Mouse (Mus musculus) thymus, postnatal 14 days (tissue): ENCODE results near the gene Filip1.

ENCODE experiments used
- DNase-seq: peaks from one replicate; pipeline ENCODE4 v3.0.0; 2021

Filip1 gene

DNA sequence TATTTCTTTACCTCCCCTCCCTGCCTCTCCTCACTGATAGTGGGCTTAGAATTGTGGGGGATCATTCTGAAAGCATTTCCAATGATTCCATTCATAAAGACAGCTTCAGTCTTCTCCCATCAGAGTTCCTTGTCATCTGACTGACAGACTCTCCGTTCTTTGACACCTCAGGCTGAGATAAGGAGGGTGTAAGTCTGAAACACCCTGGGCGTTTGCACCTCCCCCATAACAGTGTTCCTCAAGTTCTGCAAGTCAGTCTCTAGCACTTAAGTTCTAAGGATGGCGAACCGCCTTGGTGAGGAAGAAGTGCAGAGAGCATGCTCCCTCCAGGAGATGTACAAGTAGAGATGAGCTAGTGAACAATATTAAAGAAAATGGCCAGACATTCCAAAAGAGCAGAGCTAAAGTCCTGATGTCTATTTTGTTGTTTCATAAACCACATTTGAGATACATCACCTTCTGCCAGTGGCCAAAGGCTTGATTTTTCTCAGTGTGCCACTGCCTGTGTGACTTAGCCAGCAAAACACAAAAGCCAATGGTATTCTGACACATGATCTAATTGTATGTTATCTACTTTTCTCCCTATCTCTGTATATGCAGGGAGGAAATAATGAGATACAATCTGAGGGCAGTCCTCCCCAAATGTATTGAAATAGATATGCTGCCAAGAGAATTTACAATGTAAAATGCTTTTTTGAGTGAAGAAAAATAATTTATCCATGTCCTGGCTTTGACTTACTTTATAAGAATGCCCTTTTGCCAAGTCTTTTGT lies 118.6 kb downstream of the Filip1 start:
- no peak for DNase-seq

DNA sequence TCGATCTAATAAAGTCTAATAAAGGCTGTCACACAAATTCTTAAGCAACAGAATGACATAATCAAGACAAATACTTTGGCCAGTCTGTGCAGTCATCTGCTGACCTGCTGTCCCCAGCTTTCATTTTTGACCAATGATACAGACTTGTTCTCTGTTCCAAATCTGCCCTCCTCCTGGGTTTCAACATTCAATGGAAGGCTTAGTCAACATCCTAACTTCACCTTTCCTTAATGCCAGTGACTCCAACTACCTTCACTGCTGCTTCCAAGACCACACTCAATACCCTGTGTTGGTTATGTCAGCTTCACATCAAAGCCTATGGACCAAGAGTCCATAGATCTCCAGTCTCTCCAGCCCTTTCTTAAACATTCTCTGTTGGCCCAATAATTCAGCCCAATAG lies 120.5 kb downstream of the Filip1 start:
- no peak for DNase-seq

DNA sequence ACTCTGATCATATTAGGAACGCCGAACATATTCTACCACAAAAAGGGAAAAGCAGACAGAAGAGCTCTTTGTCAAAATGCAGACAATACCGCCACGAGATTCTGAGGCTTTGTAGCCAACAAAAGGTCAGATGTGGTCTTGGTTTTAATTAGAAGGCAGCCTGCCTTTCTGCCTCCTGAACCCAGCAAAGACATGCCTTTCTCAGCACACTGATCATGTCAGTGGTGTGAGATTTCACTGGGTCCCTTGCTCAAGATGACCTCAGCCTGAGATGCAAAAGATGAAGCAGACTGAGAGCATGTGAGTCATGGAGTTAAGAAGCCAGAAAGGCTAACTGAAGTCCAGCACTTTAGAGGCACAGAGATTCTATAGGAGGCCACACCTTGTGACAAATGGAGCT lies 122.2 kb downstream of the Filip1 start:
- DNase-seq: no peak

DNA sequence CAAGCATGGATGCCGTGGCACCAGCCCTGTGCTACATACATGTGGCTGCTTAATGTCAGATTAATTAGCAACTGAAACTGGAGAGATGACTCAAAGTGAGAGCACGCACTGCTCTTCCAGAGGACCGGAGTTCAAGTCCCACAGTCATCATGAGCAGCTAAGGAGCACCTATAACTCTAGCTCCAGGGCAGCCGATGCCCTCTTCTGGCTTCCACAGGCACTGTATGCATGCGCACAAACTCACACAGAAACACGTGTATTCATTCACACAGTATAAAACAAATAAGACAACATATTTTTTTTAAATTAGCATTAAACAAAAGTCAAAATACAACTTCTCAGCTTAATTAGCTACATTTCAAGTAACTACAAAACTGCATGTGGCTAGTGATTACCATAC lies 123.5 kb downstream of the Filip1 start:
- DNase-seq: no peak

DNA sequence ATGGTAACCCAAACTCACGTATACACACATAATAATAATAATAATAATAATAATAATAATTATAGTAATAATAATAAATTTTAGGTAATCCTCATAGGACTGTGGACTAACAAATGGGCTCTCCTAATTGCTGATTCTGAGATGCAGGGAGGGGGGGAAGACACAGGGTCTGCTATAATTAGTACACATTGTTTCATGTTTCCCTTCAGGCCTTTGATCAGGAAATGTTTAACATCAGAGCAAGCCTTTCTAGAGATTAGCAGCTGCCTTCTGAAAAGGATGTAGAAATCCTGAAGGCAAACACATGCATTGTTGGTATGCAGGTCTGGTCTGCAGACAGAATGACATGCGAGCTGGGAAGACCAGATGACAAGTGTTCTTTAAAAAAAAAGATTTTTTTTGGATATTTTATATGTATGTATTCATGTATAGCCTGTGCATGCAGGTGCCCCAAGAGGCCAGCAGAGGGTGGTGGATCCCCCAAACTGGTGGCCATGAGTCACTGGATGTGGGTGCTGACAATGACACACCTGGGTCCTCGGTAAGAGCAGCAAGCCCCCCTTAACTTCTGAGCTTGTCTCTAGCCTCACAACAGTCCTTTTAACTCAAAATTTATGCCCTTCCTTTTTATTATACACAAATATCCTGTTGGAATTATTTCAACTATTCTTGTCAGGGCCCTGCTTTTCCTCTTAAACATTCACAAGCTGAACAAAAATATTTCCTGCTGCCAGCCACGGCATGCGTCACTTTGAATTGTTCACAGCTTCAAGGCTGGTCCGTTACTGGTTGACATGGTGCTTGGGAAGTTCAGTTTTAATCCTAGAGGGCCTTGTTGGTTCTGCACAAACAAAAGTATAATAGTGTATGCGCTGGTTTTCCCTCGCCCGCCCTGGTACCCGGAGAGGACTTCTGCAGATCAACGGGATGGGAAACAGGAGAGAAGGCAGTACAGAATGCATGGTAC lies 127.1 kb downstream of the Filip1 start:
- peak; percentile 27 for DNase-seq

DNA sequence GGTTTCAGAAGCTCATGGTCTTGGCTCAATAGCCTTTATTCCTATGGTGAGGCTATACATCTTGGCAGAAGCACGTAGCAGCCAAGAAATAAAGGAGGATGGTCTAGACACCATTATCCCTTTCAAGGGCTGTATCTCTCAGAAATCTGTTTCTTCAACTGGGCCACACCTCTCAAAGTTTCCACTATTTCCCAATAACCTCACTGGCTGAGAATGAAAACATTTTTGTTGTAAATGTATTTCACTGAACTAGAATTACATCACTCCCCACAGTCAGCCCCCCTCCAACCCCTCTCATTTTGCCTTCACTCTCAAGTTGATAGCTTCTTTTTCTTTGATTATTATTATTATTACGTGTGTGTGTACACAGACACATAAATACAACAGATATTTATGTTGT lies 129.5 kb downstream of the Filip1 start:
- DNase-seq: no peak

DNA sequence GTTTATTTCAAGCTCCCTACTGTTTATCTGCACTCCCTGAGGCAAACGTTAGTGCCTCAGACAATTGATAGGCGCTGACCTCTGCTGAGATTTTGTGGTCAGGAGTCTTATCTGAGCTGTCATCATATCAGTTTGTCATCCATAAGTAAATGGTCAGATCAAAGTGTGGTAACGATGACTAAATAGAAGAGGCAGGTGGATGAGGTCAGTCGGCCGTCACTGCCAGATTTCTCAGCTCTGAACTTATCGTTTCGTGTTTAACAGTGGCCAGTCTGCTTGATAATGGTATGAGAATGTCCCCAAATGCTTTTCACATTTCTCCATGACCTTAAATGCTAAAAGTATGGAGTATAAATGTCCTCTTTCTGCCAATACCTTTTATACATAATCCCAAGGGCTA lies 132.6 kb downstream of the Filip1 start:
- no peak for DNase-seq

DNA sequence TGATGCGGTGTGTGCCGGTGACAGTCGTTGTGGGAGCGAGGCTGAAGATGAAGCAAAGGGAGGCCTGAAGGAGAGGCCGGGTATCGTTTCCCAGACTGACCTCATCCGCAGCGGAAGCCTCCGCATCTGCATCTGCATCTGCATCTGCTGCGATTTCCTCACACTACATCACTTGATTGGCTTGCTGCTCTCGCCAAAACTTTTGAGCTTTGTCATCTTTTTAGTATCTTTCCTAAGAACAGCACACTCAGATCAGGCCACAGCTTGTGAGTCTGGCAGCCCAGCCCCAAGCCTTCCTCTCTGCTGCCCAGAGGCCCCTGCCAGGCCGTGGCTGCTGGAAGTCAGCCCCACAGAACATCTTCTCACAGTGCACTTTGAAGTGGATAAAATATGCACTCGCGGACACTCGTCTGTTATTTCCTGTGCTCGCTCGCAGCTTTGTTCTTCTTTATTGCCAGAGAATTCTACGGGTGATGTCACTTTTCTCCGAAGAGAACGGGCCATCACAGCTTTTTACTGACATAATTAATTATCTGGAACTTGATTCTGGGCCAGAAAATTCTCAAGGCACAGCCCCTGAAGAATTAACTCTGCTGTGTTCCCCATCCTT lies 137.0 kb downstream of the Filip1 start:
- DNase-seq: no peak

DNA sequence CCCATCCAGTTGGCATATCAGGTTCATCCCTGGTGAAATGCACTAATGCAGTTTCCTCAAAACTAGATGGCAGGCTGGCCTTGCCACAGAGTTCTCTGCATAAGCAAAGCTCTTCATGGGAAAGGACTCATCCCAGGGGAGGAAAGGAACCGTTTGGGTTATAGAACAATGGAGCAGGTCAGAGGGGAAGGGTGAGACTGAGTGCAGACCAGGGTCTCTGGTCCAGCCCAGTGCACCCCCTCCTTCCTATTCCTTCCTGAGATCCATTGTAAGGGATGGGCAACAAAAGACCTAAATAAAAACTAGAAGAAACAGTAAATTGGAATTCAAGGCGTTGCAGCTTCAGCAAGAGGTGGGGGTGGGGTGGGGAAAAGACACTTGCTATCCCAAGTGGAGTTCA lies 140.1 kb downstream of the Filip1 start:
- DNase-seq: no peak

DNA sequence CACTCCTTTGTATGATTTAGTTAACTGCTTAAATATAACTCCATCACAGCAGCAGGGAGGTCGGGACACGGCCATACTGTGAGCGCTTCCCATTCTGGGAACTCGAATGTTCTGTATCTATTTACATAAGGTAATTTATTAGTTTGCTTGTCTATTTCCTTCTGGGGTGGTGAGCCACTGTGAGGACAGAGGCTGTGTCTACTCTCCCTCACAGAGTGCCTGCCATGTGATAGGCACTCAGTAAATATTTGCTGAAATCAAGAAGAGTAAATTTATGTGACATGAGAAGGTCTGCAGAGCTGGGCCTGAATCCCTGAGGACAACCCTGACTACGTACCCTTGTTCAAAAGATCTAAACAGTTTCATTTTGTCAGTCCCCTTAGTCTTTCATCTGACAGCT lies 143.1 kb downstream of the Filip1 start:
- no peak for DNase-seq

DNA sequence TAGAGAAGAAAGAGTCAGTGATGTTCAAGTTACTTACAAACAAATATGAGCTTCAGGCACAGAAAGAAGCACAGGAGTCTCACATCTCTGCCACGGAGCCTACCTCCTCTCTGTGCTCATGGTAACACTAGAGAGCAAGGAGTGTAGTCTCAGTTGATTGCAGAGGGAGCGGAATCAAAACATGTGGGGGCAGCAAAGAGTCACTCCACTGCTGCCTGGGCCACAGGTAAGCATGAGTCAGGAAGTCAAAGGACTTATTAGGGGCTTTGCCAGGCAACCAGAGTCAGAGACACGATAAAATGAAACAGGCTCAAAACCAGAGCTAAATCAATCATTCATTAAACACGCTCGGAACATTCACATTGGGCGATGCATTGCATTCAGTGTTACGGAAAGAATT lies 146.7 kb downstream of the Filip1 start:
- DNase-seq: peak; percentile 16

DNA sequence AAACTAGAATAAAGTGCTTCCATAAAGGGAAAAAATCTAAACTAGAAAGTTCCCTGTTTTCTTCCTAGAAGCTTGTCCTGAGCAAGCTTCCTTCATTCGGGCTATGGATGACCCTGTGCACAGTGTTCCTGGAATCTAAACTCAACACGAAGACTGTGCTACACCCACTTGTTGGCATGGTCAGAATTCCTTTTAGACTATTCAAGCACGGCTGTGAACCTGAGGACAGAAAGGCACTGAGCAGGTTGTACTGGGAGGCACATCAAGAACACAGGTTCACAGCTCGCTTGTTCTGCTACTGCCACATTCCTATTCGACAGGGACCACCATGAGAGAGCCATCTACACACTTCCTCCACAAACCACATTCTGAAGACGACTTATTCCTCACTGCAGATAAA lies 150.1 kb downstream of the Filip1 start:
- DNase-seq: no peak

DNA sequence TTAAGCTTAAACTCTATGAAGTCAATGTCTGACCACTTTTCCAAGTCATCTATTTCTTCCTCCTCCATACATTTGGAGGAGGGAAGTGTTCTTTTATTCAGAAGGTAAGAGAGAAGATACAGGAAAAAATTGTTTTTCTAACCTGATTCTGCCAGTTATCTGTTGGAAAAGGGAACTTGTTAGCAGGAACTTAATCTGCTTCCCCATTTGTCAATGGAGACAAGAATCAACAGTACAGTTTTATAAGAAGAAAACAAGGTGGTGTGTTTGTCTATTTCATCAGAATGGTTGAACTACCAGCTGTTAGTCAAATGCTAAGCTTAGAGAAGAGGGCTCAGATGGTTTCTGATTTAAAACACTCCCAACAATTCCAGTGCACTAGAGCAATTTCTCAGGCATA lies 165.6 kb downstream of the Filip1 start:
- no peak for DNase-seq

DNA sequence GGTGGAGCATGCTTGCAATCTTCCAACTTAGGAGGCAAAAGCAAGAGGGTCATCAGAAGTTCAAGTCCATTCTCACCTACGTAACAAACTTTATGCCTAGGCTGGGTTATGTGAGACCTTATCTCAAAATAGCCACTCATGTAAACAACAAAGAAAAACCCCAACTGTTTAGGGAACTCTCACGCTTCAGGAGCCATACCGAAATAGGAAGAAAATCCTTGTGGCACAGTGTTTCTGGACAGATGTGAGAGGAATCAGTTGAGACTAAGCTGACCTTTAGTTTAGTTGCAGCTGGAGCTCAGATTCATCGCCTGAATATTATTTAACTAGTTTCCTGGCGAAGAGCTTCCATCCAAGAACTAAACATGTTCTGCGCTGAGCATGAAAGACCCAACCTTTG lies 170.0 kb downstream of the Filip1 start:
- no peak for DNase-seq

DNA sequence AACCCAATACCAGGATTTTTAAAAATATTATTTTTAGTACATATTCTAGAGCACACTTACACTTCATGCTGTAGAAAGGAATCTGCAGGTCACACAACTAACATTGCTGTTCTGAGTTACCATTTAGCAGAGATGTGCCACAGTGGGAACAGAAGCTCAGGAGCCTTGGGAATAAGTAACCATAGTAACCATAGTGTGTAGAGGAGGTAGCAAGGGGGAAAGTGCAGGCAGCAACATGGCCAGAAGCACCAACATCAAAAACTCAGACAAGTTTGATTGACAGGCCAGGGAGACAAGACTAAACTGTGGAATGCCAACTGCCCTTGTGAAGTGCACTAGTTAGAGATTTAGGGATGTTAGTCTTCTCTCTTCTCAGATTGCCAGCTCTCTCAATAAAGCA lies 170.6 kb downstream of the Filip1 start:
- no peak for DNase-seq

DNA sequence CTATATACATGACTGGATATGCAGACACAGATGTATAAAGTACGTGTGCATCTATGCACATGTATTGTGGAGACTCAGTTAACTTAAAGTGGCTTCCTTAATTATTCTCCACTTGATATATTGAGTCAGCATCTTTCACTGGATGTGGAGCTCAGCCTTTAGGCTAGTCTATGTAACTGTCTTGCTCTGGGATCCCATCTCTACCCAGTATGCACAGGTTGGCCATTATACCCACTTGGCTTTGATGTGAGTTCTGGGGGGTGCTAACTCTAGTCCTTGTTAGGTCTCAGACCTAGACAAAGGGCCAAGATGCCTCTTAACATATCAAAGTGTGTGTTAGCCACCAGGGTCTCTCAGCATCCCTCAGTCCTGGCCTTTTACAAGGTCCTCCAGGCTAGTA lies 181.4 kb downstream of the Filip1 start:
- DNase-seq: no peak

DNA sequence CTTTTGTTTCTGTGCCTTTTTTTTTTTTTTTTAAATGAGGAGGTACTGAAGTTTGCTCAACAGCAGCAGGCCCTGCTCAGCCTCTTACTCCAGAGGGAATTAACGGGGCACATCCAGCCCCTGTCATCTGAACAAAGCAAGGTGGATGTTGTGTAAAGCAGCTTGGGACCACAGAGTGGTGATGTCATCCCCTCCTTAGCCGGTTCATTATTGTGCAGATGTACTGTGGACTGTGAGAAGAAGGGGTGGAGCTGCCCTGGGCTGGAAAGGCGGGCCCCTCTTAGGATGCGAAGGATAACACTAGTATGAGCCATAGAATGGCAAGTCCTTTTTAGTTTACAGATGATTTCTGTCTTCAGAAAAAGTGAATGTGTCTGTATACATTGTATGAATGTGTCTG lies 181.8 kb downstream of the Filip1 start:
- no peak for DNase-seq

DNA sequence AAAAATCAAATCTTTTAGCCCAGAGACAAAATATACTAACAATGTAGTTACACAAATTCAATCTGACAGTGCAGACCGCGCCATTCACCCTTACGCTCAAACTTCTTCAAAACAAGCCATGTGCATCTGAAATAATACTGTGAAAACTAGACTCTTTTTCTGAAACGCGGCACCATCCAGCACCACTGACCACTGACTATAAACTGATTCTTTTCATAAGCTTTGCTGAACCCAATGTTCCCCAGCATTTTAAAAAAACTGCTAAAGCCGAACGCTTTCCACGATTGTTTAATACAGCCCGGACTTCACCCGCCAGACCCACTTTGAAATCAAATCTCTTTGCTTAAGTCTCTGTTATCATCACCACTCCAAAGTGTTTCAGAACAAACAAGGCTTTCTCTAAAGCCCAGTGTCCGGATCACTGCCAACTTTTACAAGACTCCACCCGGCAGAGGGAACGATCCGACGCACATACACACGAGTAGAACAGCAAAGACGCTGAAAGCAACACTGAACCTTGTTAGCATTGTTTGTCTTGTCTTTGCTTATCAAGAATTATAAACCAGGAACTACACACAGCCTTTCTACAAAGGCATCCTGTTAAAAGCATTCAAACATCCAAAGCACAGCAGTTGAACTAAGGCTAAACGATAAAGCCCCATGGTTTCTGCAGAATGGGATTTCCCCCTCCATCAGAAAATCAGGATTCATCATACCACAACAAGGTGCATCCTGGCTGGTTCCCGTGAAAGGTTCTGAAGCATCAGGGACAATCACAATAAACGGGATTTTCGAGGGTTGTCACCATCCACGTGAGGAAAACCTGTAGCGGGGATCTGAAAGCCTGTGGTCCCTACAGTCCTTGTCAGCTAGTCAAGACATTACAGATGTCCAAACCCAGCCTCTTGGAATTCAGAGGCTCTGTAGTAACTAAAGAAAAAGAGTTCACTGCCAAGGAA lies 182.5 kb downstream of the Filip1 start:
- DNase-seq: no peak

DNA sequence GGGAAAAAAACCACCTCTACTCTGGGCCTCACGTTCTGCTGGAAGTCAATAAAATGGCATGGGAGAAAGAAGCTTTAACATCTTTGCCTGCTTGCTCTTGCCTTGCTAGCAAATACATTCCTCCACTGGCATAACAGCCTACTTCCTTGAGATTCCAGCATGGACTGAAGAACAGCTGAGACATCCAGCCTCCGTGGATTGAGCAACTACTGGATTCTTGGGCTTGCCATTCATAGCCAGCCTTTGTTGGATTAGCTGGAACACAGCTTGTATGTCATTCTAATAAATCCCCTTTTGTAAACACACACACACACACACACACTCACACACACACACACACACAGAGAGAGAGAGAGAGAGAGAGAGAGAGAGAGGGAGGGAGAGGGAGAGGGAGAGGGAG lies 185.6 kb downstream of the Filip1 start:
- DNase-seq: no peak

DNA sequence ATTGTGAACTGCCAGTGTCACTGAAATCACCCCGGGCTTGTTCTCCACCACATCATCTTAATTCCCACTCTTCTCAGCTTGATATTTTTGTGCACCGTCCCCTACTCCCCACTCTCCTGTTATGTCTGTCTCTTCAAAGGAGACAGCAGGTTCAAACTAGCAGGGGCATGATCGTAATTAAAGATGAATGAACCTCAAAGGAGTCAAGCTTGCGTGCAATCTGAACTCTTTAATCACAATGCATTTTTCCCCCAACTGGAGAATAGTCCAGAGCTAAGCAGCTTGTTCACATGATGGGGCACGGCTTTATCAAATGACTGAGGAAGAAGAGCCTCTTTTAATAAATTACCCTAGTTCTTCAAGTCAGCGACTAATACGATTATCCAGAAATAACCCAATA lies 187.1 kb downstream of the Filip1 start:
- no peak for DNase-seq

DNA sequence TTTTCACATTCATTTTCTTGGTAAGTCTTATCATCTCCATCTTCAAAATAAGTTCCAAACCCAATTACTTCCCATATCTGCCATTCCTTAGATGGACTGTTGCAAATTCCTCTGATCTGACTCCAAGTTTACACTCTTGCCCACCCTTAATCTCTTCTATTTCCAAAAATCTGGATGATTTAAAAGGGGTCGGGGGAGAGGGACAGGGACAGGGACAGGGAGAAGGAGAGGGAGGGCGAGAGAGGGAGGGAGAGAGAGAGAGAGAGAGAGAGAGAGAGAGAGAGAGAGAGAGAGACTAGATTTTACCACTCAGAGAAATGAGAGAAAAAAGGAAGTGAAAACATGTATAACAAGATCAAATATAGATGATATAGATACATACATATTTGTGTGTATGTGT lies 188.8 kb downstream of the Filip1 start:
- DNase-seq: no peak

DNA sequence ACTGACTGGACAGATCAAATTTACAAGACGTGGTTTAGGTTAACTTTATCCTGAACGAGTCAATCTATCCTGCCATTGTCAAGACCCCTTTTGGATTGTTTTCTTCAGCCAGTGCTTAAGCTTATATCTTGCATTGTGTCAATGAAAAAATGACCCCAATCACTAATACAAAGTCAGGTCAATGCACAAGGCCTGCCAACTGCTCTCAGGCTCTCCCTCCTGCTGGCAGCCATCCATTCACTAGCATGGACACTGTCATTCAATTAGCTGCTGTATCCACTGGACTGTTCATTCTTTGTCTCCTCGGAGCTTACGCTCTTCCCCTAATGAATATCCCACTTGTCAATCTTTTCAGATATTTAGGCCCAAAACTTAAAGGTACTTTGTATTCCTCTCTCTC lies 189.2 kb downstream of the Filip1 start:
- no peak for DNase-seq

DNA sequence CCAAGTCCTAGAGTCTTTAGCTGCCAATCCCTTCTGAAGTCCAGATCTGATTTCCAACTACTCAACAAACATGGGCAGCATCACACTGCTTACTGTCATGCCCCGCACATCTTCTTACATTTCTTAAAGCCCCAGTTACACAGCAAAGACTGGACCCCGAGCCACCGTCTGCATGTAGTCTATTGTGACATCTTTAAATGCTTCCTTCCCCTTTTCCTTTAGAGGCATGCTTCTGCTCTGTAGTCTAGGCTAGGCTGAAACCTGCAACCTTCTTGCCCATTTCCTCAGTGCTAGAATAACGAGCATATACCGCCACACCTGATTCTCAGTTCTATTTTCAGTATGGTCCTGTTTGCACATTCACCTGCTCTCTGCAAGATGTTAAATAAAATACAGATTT lies 196.2 kb downstream of the Filip1 start:
- no peak for DNase-seq
